Mouse (Mus musculus): ENCODE measurements around the gene Runx1.

DNA sequence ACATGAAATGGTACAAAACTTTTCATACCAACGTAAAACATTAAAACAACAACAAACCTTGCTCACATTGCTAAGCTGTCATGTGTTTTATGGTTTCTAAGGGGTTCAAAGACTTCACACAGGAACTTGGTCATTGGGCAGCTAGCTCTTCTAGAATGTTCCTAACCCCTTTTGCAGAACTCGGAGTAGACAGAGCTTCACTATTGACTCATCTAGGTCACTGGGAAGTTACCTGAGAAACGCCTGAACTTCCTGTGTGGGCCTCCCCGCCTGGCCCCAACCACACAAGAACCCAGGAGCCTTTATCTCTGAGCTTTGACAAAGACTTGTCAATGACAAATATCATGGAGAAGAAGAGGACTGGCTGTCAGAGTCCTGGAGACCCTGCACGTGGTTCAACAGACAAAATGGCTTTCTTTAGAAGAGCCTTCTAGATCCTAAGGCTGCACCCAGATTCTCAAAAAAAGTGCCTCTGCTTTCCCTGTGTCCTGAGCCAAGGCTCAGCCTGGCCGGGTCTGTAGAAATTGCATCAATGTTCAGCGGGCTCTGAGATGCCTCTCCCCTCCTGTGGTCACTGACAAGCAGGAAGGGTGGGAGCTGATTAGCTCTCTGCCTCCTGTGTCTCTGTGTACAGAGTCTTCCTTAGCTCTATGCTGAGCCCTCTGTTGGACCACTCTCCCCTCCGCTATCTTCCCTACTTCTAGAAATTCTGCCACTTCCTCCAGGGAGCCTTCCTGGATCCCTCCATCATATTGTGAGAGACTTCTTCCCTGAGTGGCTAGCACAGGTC, 7.3 kb downstream of the Runx1 start:
- no peak for TF ChIP-seq CTCF (IDR thresholded peaks at IDR 0.05)
- no peak for TF ChIP-seq EP300 (IDR thresholded peaks at IDR 0.05)
